Mouse (Mus musculus) stomach, postnatal 0 days (tissue): ENCODE measurements around the gene Clba1.

Experiments
- CTCF ChIP-seq: IDR thresholded peaks from 2 replicates; pipeline ENCODE4 v1.5.1; 2016; ENCODE audit warnings: antibody characterized with exemption, low read depth, mild to moderate bottlenecking, moderate library complexity
- EP300 ChIP-seq: optimal IDR thresholded peaks from 2 replicates; pipeline ENCODE3; 2016; ENCODE audit warnings: antibody characterized with exemption

- TF ChIP-seq EP300 (no peak), CTCF (no peak)
These were observed 14.4 kb upstream of the Clba1 start for GRCm38 (mm10) chr12:112794356-112794816.
